Mouse (Mus musculus) forebrain, embryonic 15.5 days (tissue): ENCODE data around the gene Asxl1. TPM values are rescaled to one million over a fixed set of nuclear protein-coding genes. Genes with fewer than 3 reads are reported as not detected.
A peak's percentile ranks its signal among the peaks of the same experiment; 100 is the strongest.

Experiments used
- ATAC-seq: fragments of 200-750 bp; cut with Nextera tagmentation; replicated peaks from 2 replicates; pipeline ENCODE4 v1.8.0; 2017; ENCODE audit warnings: mild to moderate bottlenecking, moderate TSS enrichment, moderate library complexity
- H3K27ac ChIP-seq: fragments of 300-500 bp; sonication (generic); replicated peaks from 2 replicates; pipeline ENCODE4 v1.5.1; 2015; ENCODE audit warnings: mild to moderate bottlenecking, inconsistent platforms
- H3K27me3 ChIP-seq: fragments of 300-500 bp; sonication (generic); 2 replicates; pipeline ENCODE4 v1.6.1; 2015; ENCODE audit warnings: inconsistent platforms
- H3K36me3 ChIP-seq: fragments of 300-500 bp; sonication (generic); 2 replicates; pipeline ENCODE4 v1.6.1; 2015; ENCODE audit warnings: mild to moderate bottlenecking, inconsistent platforms
- H3K4me1 ChIP-seq: fragments of 300-500 bp; sonication (generic); 2 replicates; pipeline ENCODE4 v1.6.1; 2015; ENCODE audit warnings: inconsistent platforms
- H3K4me2 ChIP-seq: fragments of 300-500 bp; sonication (generic); replicated peaks from 2 replicates; pipeline ENCODE4 v1.6.1; 2015; ENCODE audit warnings: mild to moderate bottlenecking, inconsistent platforms
- H3K4me3 ChIP-seq: fragments of 300-500 bp; sonication (generic); 2 replicates; pipeline ENCODE4 v1.5.1; 2015; ENCODE audit warnings: mild to moderate bottlenecking, inconsistent platforms
- H3K9ac ChIP-seq: fragments of 300-500 bp; sonication (generic); replicated peaks from 2 replicates; pipeline ENCODE4 v1.6.1; 2015; ENCODE audit warnings: mild to moderate bottlenecking, inconsistent platforms
- H3K9me3 ChIP-seq: fragments of 300-500 bp; sonication (generic); 2 replicates; pipeline ENCODE4 v1.6.1; 2016; ENCODE audit warnings: inconsistent platforms
- WGBS: fragments of 180-500 bp; shearing (Covaris S2); methylation state at CpG from one replicate; pipeline ENCODE4 v1.1.7; 2015; ENCODE audit warnings: mixed read lengths; 5-methylcytosine and 5-hydroxymethylcytosine counted together
- polyA plus RNA-seq: library from polyadenylated mRNA; unstranded; fragments of >200 nt; fragmentation: Nextera tagmentation; extraction: Ambion mirVana; gene quantifications from 2 replicates; pipeline ENCODE4 v1.2.1, GENCODE M21; 2015

Asxl1 gene
- polyA plus RNA-seq, 1 experiment from 2014 or later: 13.1 TPM

DNA sequence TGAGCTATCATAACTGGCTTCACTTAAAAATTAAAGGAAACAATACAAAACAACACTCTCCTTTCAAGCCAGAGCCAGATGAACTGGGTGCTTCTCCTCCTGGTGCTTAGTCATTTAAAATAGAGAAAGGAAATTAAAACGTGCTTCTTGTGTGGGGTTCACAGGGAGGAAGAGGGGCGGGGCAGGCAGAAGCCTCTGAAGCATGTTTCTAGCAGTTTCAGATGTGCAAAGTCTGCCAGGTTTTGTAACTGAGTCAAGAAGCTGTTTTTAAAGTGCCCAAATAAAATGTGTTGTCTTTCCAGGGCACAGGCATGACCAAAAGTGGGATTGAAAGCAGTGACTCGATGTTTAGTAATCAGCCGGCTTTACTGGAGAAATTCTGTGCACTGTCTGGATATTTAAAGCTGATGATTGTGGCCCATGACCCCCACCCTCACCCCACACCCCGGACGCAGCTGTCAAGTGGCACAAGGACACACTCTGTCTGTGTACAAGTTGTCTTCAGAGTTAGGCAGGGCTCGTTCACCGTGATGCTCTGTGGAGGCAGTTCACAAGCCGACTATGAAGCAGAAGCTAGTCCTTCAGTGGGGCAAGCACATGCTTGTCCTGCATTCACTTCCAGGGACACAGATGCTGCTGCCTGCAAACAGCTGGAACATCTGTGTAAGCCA, 19.8 kb upstream of the Asxl1 start:
- no peaks in the 10 kb centered on the region for H3K27me3 ChIP-seq
- H3K4me3 ChIP-seq: no peak overlapping the region
- ATAC-seq: no peak
- 92% methylated on average over 9 of the region's 9 CpGs for WGBS
- no peaks in the 10 kb centered on the region for H3K9me3 ChIP-seq
- no peak overlapping the region for H3K27ac ChIP-seq
- no peak overlapping the region for H3K9ac ChIP-seq
- H3K36me3 ChIP-seq: peaks cover 71% of the 10 kb centered on the region
- no peak overlapping the region for H3K4me2 ChIP-seq
- no peaks in the 10 kb centered on the region for H3K4me1 ChIP-seq

DNA sequence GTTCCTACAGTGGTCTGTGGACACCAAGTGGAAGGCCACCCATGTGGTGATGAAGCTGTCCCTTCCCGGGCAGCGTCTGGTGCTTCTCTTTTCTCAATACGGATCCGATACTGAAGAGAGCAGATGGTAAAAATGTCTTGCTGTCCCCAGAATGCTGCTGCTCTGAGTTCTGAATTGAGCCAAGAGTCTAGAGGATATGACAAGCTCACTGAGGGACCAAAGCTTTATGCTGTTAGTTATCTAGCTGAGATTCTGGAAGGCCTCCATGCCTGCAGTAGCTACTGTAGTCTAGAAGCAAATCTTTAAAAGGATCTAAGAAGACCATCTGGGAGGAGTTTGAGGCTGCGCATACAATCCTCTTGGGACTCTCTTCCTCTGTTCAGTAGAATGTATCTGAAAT, 13.4 kb upstream of the Asxl1 start:
- Histone ChIP-seq H3K4me2 (no peak overlapping the region), H3K36me3 (peaks cover 41% of the 10 kb centered on the region), H3K4me3 (no peak overlapping the region), H3K9ac (no peak overlapping the region), H3K9me3 (no peaks in the 10 kb centered on the region), H3K27me3 (no peaks in the 10 kb centered on the region), H3K4me1 (no peaks in the 10 kb centered on the region), H3K27ac (no peak overlapping the region)
- WGBS: 93% methylated on average over 5 of the region's 5 CpGs
- ATAC-seq: no peak

DNA sequence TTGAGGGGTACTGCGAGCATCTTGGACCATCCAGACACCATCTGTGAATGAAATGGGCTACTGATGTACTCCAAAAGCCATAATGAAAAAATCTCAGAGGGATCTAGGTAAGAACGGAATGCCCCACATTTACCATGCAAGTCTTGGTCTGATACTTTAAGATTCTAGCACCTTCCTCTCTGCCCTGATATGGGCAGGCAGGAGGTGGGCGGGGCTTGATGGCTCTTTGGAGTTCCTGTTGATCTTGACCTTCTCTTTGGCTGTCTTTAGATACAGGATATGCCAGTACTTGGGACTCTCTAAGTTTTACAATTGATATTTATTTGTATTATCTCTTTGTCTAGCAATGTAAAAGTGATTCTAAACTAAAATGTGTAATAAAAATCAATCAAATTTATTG, 12.6 kb upstream of the Asxl1 start:
- H3K27ac ChIP-seq: no peak overlapping the region
- no peaks in the 10 kb centered on the region for H3K4me1 ChIP-seq
- H3K36me3 ChIP-seq: peaks cover 41% of the 10 kb centered on the region
- no peak overlapping the region for H3K4me3 ChIP-seq
- no peak for ATAC-seq
- H3K4me2 ChIP-seq: no peak overlapping the region
- no peak overlapping the region for H3K9ac ChIP-seq
- H3K9me3 ChIP-seq: no peaks in the 10 kb centered on the region
- no peaks in the 10 kb centered on the region for H3K27me3 ChIP-seq
- WGBS: 92% methylated on average over 3 of the region's 3 CpGs

GRCm38 (mm10) chr2:153333822-153334232, 11.8 kb upstream of the Asxl1 start:
- no peaks in the 10 kb centered on the region for H3K9me3 ChIP-seq
- H3K4me3 ChIP-seq: no peak overlapping the region
- no peak overlapping the region for H3K4me2 ChIP-seq
- H3K27me3 ChIP-seq: no peaks in the 10 kb centered on the region
- H3K9ac ChIP-seq: no peak overlapping the region
- H3K36me3 ChIP-seq: peaks cover 34% of the 10 kb centered on the region
- H3K4me1 ChIP-seq: no peaks in the 10 kb centered on the region
- 89% methylated on average over 6 of the region's 6 CpGs for WGBS
- ATAC-seq: no peak
- H3K27ac ChIP-seq: no peak overlapping the region

DNA sequence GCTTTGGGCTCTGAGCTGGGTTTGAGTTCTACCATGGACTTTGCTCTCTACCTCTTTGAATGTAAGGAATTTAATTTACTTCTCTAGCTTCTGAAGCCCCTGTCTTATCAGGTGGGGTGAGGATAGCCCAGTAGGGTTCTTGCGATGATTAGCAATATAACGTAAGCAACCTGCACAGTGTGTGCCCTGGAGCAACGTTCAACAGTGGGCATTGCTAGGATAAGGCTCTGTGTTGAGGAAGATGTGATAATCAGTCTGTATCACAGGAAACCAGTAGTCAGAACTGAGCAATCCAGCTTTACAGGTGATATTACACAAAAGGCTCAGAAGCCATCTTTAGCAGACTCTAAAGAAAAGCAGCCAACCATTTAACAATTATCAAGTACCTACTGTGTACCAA, 11.3 kb upstream of the Asxl1 start:
- whole genome bisulfite sequencing: 91% methylated on average over 3 of the region's 3 CpGs

DNA sequence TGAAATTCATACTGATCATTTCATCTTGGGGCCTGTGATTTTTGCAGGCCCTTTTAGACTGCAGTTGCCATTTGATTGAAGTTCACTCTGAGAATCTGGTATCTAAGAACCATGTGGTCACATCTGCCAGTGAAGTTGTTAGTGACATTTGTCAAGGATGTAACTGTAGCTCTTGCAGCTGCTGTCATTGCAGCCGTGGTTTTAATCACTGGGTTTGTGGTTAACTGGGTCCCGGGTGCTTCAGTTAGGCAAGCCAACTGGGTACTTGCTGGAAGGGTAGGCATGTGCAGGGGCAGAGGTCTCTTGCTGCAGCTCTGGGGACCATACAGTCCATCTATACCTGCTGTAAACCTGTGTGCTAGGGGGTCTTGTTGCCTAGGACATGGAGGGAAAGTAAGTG, 9.5 kb upstream of the Asxl1 start:
- no peaks in the 10 kb centered on the region for H3K27me3 ChIP-seq
- WGBS: 83% methylated on average over 2 of the region's 2 CpGs
- no peak overlapping the region for H3K4me3 ChIP-seq
- H3K36me3 ChIP-seq: peaks cover 15% of the 10 kb centered on the region; the same call in 1 of the 2 replicates
- no peak overlapping the region for H3K4me2 ChIP-seq
- H3K4me1 ChIP-seq: no peaks in the 10 kb centered on the region
- no peaks in the 10 kb centered on the region for H3K9me3 ChIP-seq
- H3K27ac ChIP-seq: no peak overlapping the region
- no peak for ATAC-seq
- H3K9ac ChIP-seq: no peak overlapping the region

More for the DNA sequence above, 11.3 kb upstream of the Asxl1 start:
- Histone ChIP-seq H3K4me3 (no peak overlapping the region), H3K36me3 (peaks cover 32% of the 10 kb centered on the region; the same call in 1 of the 2 replicates), H3K4me1 (no peaks in the 10 kb centered on the region), H3K27me3 (no peaks in the 10 kb centered on the region), H3K27ac (no peak overlapping the region), H3K4me2 (no peak overlapping the region), H3K9me3 (no peaks in the 10 kb centered on the region), H3K9ac (no peak overlapping the region)
- no peak for ATAC-seq

DNA sequence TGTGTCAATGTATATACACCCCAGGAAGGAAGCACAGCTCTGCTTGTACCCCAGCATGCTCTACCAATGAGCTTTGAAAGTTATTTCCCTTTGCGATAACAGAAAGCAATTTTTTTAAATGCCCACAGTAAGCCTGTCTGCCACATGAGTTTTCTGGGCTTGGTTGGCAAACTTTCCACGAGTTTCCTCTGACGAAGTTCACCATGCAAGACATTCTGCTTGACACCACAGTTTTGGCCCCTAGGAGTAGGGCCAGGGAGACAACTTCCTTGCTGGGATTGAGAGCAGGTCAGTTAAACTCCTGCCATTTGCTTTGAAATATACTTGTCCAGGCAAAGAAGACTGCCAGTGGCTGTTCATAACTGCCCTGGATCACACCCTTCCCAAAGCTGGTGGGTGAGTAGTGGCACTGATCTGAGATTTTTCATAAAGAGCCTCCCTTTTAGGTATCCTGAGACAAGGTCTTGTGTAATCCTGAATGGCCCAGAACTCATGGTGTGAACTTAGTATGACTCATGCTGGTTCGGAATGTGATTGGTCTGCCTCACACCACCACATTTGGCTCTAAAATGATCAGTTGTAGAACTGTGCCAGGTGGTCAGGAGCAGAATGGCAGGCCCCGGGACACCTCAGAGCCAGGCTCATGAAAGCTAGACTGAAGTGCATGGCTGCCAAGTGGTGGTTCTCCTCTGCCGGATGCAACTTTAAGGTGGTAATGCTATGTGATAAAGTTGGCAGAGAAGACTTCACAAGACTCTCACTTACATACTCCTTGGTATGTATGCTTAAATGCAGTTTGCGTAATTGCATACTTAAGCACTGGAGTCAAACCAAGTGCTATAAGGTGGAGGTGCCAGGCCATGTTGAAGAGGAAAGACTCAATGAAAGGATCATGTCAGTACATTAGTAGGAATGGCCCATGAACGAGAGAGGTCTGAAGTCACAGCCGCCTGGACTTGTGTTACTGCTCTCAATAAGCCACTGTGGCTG, 7.0 kb upstream of the Asxl1 start:
- Histone ChIP-seq H3K4me1 (no peaks in the 10 kb centered on the region), H3K4me3 (no peak overlapping the region)
- WGBS: 88% methylated on average over 9 of the region's 9 CpGs

DNA sequence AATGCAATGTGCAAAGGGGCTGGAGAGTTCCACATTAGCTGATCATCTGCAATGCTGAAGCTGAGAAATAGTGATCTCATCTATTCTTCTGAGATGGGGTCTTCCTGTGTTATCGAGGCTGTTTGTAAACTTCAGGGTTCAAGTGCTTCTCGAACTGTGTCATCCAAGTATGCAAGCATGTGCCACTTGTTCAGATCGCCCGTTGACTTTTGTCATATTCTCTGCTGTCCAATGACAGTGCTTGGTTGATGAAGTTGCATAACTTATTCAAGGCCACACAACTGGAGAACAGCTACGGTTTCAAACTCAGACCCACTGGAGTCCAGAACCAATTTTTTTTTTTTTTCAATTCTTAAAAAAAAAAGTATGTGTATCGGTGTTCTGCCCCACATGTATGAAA, 3.5 kb upstream of the Asxl1 start:
- ATAC-seq: no peak

More for the DNA sequence above, 7.0 kb upstream of the Asxl1 start:
- Histone ChIP-seq H3K27me3 (no peaks in the 10 kb centered on the region), H3K36me3 (no peaks in the 10 kb centered on the region), H3K27ac (no peak overlapping the region), H3K9me3 (no peaks in the 10 kb centered on the region), H3K4me2 (no peak overlapping the region), H3K9ac (no peak overlapping the region)
- ATAC-seq: no peak

DNA sequence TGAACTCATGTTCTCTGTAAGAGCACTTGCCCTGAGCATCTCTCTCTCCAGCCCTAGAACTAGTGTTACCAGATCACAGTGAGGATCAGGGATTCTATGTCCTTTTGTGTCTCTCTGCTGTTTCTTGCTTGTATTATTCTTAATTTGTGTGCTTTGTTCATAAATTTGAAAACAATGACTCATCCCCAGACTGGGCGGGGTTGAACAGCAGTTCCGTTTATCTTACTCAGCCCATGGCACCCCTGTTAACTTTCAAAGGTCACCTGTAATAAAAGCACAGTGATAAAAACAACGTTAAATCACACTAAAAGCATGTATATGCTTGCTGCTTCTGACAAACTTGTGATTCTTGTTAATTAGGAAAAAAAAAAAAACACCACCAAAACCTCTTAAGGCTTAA, 3.0 kb upstream of the Asxl1 start:
- no peaks in the 10 kb centered on the region for H3K27me3 ChIP-seq
- no peak overlapping the region for H3K27ac ChIP-seq
- H3K4me3 ChIP-seq: no peak overlapping the region
- H3K36me3 ChIP-seq: no peaks in the 10 kb centered on the region
- no peak overlapping the region for H3K4me2 ChIP-seq
- ATAC-seq: no peak
- 86% methylated on average over 3 of the region's 3 CpGs for WGBS
- H3K9ac ChIP-seq: no peak overlapping the region
- peaks cover 15% of the 10 kb centered on the region for H3K4me1 ChIP-seq
- no peaks in the 10 kb centered on the region for H3K9me3 ChIP-seq

More for the DNA sequence above, 3.5 kb upstream of the Asxl1 start:
- Histone ChIP-seq H3K27me3 (no peaks in the 10 kb centered on the region), H3K4me2 (no peak overlapping the region), H3K27ac (no peak overlapping the region), H3K9me3 (no peaks in the 10 kb centered on the region), H3K4me1 (peaks cover 10% of the 10 kb centered on the region), H3K4me3 (no peak overlapping the region), H3K36me3 (no peaks in the 10 kb centered on the region), H3K9ac (no peak overlapping the region)
- 92% methylated on average over 6 of the region's 6 CpGs for WGBS

- H3K4me1 ChIP-seq: peaks cover 21% of the 10 kb centered on the region
- no peaks in the 10 kb centered on the region for H3K36me3 ChIP-seq
- H3K9ac ChIP-seq: no peak overlapping the region
- H3K27ac ChIP-seq: no peak overlapping the region
- ATAC-seq: no peak
- H3K27me3 ChIP-seq: no peaks in the 10 kb centered on the region
- H3K4me3 ChIP-seq: no peak overlapping the region
- H3K4me2 ChIP-seq: no peak overlapping the region
- H3K9me3 ChIP-seq: no peaks in the 10 kb centered on the region
Measured at GRCm38 (mm10) chr2:153343191-153343590, 2.4 kb upstream of the Asxl1 start.

DNA sequence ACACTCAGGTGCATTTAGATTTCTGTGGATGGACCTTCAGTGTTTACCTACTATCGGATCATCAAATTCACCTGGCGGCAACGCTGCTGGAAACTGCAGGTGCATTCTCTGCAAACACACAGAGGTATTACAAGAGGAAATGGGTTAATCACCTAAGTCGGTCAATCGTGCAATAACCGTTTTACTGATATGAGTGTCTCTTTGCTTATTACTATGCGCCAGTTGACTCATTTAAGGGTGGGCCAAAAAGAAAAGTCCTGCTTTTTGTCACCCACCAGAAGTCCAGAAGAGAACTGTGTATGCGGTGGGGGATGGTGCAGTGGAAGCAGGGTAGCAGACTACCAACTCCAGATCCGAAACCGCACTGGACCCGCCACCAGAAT, 567 bp upstream of the Asxl1 start:
- peaks cover 37% of the 10 kb centered on the region for H3K4me1 ChIP-seq
- no peaks in the 10 kb centered on the region for H3K36me3 ChIP-seq
- 4% methylated on average over 11 of the region's 11 CpGs for WGBS
- no peak for ATAC-seq
- H3K27ac ChIP-seq: peak overlapping the region; percentile 98
- peak overlapping the region; percentile 91 for H3K4me3 ChIP-seq
- peak overlapping the region; percentile 65 for H3K9ac ChIP-seq
- H3K9me3 ChIP-seq: no peaks in the 10 kb centered on the region
- no peaks in the 10 kb centered on the region for H3K27me3 ChIP-seq
- peak overlapping the region; percentile 53 for H3K4me2 ChIP-seq
